In the genomic region with DNA sequence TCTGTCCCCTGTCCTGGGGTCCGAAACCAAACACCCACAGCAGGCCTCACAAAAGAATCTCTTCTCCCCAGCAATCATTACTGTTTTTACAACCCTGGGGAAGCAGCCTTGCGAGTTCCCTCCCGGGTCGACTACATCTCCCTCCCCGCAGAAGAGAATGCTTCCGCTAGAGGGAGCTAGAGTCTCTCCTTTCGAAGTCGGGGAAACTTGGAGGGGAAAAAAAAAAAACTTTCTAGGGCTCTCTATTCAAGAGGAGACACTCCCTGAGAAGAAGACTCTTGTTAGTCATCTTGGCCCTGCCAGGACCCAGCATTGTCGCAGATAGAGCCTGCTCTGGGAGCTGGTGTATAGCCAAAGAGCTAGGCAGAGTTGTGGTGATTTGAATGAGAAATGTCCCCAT, we compare ENCODE assay signal across 10 mouse cellular contexts. TPM values are rescaled to one million over a fixed set of nuclear protein-coding genes. Genes with fewer than 3 reads are reported as not detected.
DNase-seq lines count a peak whose midpoint lies in the region; ATAC-seq and TF ChIP-seq lines count a peak whose summit lies in the region.
"Had no signal": no experiment of that assay in that cellular context is flagged by ENCODE, and none has a peak within 500 bp of the region (broad histone marks: within the 10 kb centered on the region; RNA-seq: fewer than 3 reads in every experiment).

No protein-coding gene starts in this region.

- TF ChIP-seq POLR2A in thymus, adult 2 months (IDR thresholded peaks at IDR 0.05; ENCODE audit: control insufficient read depth, extremely low read depth, insufficient read depth, low read length, poor library complexity), result no peak
- TF ChIP-seq POLR2A in brain, embryonic 14.5 days (IDR thresholded peaks at IDR 0.05; ENCODE audit: borderline replicate concordance, extremely low read depth, insufficient read depth, insufficient read length, poor library complexity, severe bottlenecking), result no peak

- H3K4me1 ChIP-seq in heart, embryonic 10.5 days, result 0 out of 2 replicates have a peak, but pooled peaks cover 4% of the 10 kb centered on the region
- no peaks in the 10 kb centered on the region for H3K4me1 ChIP-seq in thymus, adult 2 months (replicated peaks; ENCODE audit: control insufficient read depth, insufficient read depth, low read length)
- H3K4me1 ChIP-seq in intestine, postnatal 0 days (replicated peaks; ENCODE audit: control insufficient read depth, insufficient read depth, low read length), result no peaks in the 10 kb centered on the region

- no peaks in the 10 kb centered on the region for H3K36me3 ChIP-seq in heart, embryonic 10.5 days
- H3K36me3 ChIP-seq in thymus, adult 2 months (ENCODE audit: control insufficient read depth, insufficient read depth, low read length), result no peaks in the 10 kb centered on the region
- H3K36me3 ChIP-seq in intestine, postnatal 0 days (ENCODE audit: control insufficient read depth, insufficient read depth), result no peaks in the 10 kb centered on the region

- H3K4me2 ChIP-seq in intestine, postnatal 0 days (replicated peaks; ENCODE audit: low read depth), result no peak overlapping the region

- no peak for ATAC-seq in intestine, postnatal 0 days

- H3K27ac ChIP-seq in heart, embryonic 10.5 days, result no peak overlapping the region
- no peak overlapping the region for H3K27ac ChIP-seq in thymus, adult 2 months (ENCODE audit: control insufficient read depth, insufficient read depth, low read length)
- no peak overlapping the region for H3K27ac ChIP-seq in intestine, postnatal 0 days (ENCODE audit: low read depth, low read length)
- H3K27ac ChIP-seq: macrophage had no signal

- peaks cover 99% of the 10 kb centered on the region for H3K27me3 ChIP-seq in heart, embryonic 10.5 days (ENCODE audit: insufficient read depth, poor library complexity, severe bottlenecking)
- peaks cover 31% of the 10 kb centered on the region for H3K27me3 ChIP-seq in thymus, adult 2 months (ENCODE audit: control insufficient read depth, insufficient read depth, low read length)
- H3K27me3 ChIP-seq in intestine, postnatal 0 days (replicated peaks; ENCODE audit: control insufficient read depth, insufficient read depth, low read length), result peaks cover 93% of the 10 kb centered on the region

- no peak overlapping the region for H3K4me3 ChIP-seq in heart, embryonic 10.5 days
- H3K4me3 ChIP-seq in thymus, adult 2 months (ENCODE audit: control insufficient read depth, insufficient read depth, low read length), result no peak overlapping the region
- no peak overlapping the region for H3K4me3 ChIP-seq in intestine, postnatal 0 days (ENCODE audit: low read depth, low read length)
- H3K4me3 ChIP-seq: erythroblast, embryonic 14.5 days had no signal

- peak; percentile 45 to 75 for DNase-seq in heart, adult 18-20 months
- DNase-seq in heart, embryonic 10.5 days (ENCODE audit: low spot score), result no peak
- peak; percentile 56 for DNase-seq in thymus, adult 2 months
- no peak for DNase-seq in thymus, adult 18-20 months
- peak; percentile 88 for DNase-seq in brain, embryonic 14.5 days (ENCODE audit: low read depth)
- DNase-seq in natural killer cell, adult 2 months (ENCODE audit: low spot score in 2 of 2), result peak; percentile 36 to 38
- DNase-seq in frontal cortex, postnatal 36 days (ENCODE audit: low spot score in 2 of 2), result no peak

- no peaks in the 10 kb centered on the region for H3K9me3 ChIP-seq in heart, embryonic 10.5 days
- H3K9me3 ChIP-seq in intestine, postnatal 0 days (ENCODE audit: control insufficient read depth), result no peaks in the 10 kb centered on the region

- WGBS in heart, embryonic 10.5 days, result 0% methylated on average over 9 of the region's 9 CpGs
- WGBS in thymus, adult 2 months, result 1% methylated on average over 9 of the region's 9 CpGs
- WGBS in intestine, postnatal 0 days, result 3% methylated on average over 9 of the region's 9 CpGs

- TF ChIP-seq CTCF in thymus, adult 2 months (IDR thresholded peaks at IDR 0.05; ENCODE audit: borderline replicate concordance, control insufficient read depth, extremely low read depth, insufficient read depth, low read length, poor library complexity), result no peak
- peak; percentile 78 for TF ChIP-seq CTCF in brain, embryonic 14.5 days (IDR thresholded peaks at IDR 0.05; ENCODE audit: borderline replicate concordance, extremely low read depth, insufficient read depth, insufficient read length)
- peak; percentile 82 for TF ChIP-seq CTCF in intestine, postnatal 0 days (IDR thresholded peaks at IDR 0.05; ENCODE audit: low read depth)

- H3K9ac ChIP-seq in intestine, postnatal 0 days (ENCODE audit: low read depth, low read length), result no peak overlapping the region

RNA-seq across cellular contexts. Expression of a gene that starts 16.2 kb away (rescaled TPM):
- 1 to 10 TPM in 1 of 2 experiments, under 1 TPM in 1; 0.98 to 1.0 TPM for total RNA-seq in heart, adult 18-20 months (2021)
- polyA plus RNA-seq in heart, embryonic 10.5 days (2016; fragmentation: Nextera tagmentation; extraction: Ambion mirVana), result not detected in 2 replicates
- 3.8 and 6.0 TPM in 2 replicates for polyA plus RNA-seq in thymus, adult 2 months (2012; rRNA removed)
- 0.04 TPM in 1 of 2 replicates, not detected in the other for polyA plus RNA-seq in brain, embryonic 14.5 days (2012; rRNA removed)
- polyA plus RNA-seq in intestine, postnatal 0 days (2015; fragmentation: Nextera tagmentation; extraction: Ambion mirVana), result not detected in 2 replicates
- polyA plus RNA-seq: erythroblast, embryonic 14.5 days; macrophage had no signal

RNA-seq across cellular contexts. Expression of a gene that starts 17.2 kb away (rescaled TPM):
- not detected for total RNA-seq in heart, adult 18-20 months (2021)
- polyA plus RNA-seq in heart, embryonic 10.5 days (2016; fragmentation: Nextera tagmentation; extraction: Ambion mirVana), result not detected in 2 replicates
- 0.08 and 0.23 TPM in 2 replicates for polyA plus RNA-seq in thymus, adult 2 months (2012; rRNA removed)
- 0.07 and 0.10 TPM in 2 replicates for polyA plus RNA-seq in brain, embryonic 14.5 days (2012; rRNA removed)
- polyA plus RNA-seq in intestine, postnatal 0 days (2015; fragmentation: Nextera tagmentation; extraction: Ambion mirVana), result not detected in 2 replicates
- polyA plus RNA-seq: erythroblast, embryonic 14.5 days; macrophage had no signal

RNA-seq across cellular contexts. Expression of a gene that starts 37.8 kb away (rescaled TPM):
- under 1 TPM in 1 of 2 experiments, not detected in 1; 0.18 TPM for total RNA-seq in heart, adult 18-20 months (2021)
- polyA plus RNA-seq in heart, embryonic 10.5 days (2016; fragmentation: Nextera tagmentation; extraction: Ambion mirVana), result not detected in 2 replicates
- 0.47 and 0.51 TPM in 2 replicates for polyA plus RNA-seq in thymus, adult 2 months (2012; rRNA removed)
- not detected in 2 replicates for polyA plus RNA-seq in brain, embryonic 14.5 days (2012; rRNA removed)
- polyA plus RNA-seq in intestine, postnatal 0 days (2015; fragmentation: Nextera tagmentation; extraction: Ambion mirVana), result 4.5 and 5.3 TPM in 2 replicates
- polyA plus RNA-seq: macrophage had no signal

RNA-seq across cellular contexts. Expression of a gene that starts 49.0 kb away (rescaled TPM):
- total RNA-seq in heart, adult 18-20 months (2021), result under 1 TPM in 1 of 2 experiments, not detected in 1; 0.77 TPM
- not detected in 2 replicates for polyA plus RNA-seq in heart, embryonic 10.5 days (2016; fragmentation: Nextera tagmentation; extraction: Ambion mirVana)
- 0.35 and 0.36 TPM in 2 replicates for polyA plus RNA-seq in thymus, adult 2 months (2012; rRNA removed)
- polyA plus RNA-seq in brain, embryonic 14.5 days (2012; rRNA removed), result 0.08 and 0.26 TPM in 2 replicates
- not detected in 2 replicates for polyA plus RNA-seq in intestine, postnatal 0 days (2015; fragmentation: Nextera tagmentation; extraction: Ambion mirVana)
- polyA plus RNA-seq: erythroblast, embryonic 14.5 days; macrophage had no signal

Comparison
In these comparisons a context has a peak if more than half of its experiments do, and no peak if none do; other contexts are left out.
1. DNase-seq: peak in heart, adult 18-20 months (2 of 2), thymus, adult 2 months (single experiment), brain, embryonic 14.5 days (single experiment) and natural killer cell, adult 2 months (2 of 2); none in heart, embryonic 10.5 days (single experiment), thymus, adult 18-20 months (0 of 2) and frontal cortex, postnatal 36 days (0 of 2).